Mouse (Mus musculus): ENCODE measurements around the gene Stac2. TPM values are rescaled to one million over a fixed set of nuclear protein-coding genes. Genes with fewer than 3 reads are reported as not detected.

Stac2 gene
- polyA plus RNA-seq, 1 experiment from 2014 or later, result 1.6 TPM

- DNase-seq (ENCODE audit: low spot score), result no peak
- H3K27ac ChIP-seq, result no peak overlapping the region
- TF ChIP-seq CTCF (IDR thresholded peaks at IDR 0.05; ENCODE audit: low read depth), result no peak
- no peaks in the 10 kb centered on the region for H3K9me3 ChIP-seq (replicated peaks; ENCODE audit: low read length)
- WGBS, result 41% methylated on average over 7 of the region's 7 CpGs
- H3K9ac ChIP-seq (ENCODE audit: low read depth, low read length), result no peak overlapping the region
- H3K4me1 ChIP-seq (replicated peaks; ENCODE audit: insufficient read depth, low read length), result peaks cover 16% of the 10 kb centered on the region
- H3K4me3 ChIP-seq (replicated peaks; ENCODE audit: low read depth, low read length), result no peak overlapping the region
- no peak overlapping the region for H3K4me2 ChIP-seq (ENCODE audit: low read length)
- 0 out of 2 replicates have a peak, but pooled peaks cover 4% of the 10 kb centered on the region for H3K27me3 ChIP-seq (ENCODE audit: insufficient read depth, low read length)
- no peaks in the 10 kb centered on the region for H3K36me3 ChIP-seq (ENCODE audit: insufficient read depth, low read length)
- ATAC-seq (replicated peaks; ENCODE audit: low FRiP score, low read depth), result no peak
Observed at GRCm38 (mm10) chr11:97998898-97999608, 54.2 kb downstream of the Stac2 start.

- no peak overlapping the region for H3K9ac ChIP-seq (ENCODE audit: low read depth, low read length)
- WGBS, result 79% methylated on average over 11 of the region's 11 CpGs
- no peaks in the 10 kb centered on the region for H3K9me3 ChIP-seq (replicated peaks; ENCODE audit: low read length)
- 0 out of 2 replicates have a peak, but pooled peaks cover 4% of the 10 kb centered on the region for H3K27me3 ChIP-seq (ENCODE audit: insufficient read depth, low read length)
- no peaks in the 10 kb centered on the region for H3K36me3 ChIP-seq (ENCODE audit: insufficient read depth, low read length)
- H3K4me3 ChIP-seq (replicated peaks; ENCODE audit: low read depth, low read length), result no peak overlapping the region
- DNase-seq (ENCODE audit: low spot score), result no peak
- H3K27ac ChIP-seq, result no peak overlapping the region
- TF ChIP-seq CTCF (IDR thresholded peaks at IDR 0.05; ENCODE audit: low read depth), result no peak
- no peak for ATAC-seq (replicated peaks; ENCODE audit: low FRiP score, low read depth)
- H3K4me2 ChIP-seq (ENCODE audit: low read length), result no peak overlapping the region
- H3K4me1 ChIP-seq (replicated peaks; ENCODE audit: insufficient read depth, low read length), result peaks cover 13% of the 10 kb centered on the region
Observed at GRCm38 (mm10) chr11:97998074-97998793, 55.0 kb downstream of the Stac2 start.

DNA sequence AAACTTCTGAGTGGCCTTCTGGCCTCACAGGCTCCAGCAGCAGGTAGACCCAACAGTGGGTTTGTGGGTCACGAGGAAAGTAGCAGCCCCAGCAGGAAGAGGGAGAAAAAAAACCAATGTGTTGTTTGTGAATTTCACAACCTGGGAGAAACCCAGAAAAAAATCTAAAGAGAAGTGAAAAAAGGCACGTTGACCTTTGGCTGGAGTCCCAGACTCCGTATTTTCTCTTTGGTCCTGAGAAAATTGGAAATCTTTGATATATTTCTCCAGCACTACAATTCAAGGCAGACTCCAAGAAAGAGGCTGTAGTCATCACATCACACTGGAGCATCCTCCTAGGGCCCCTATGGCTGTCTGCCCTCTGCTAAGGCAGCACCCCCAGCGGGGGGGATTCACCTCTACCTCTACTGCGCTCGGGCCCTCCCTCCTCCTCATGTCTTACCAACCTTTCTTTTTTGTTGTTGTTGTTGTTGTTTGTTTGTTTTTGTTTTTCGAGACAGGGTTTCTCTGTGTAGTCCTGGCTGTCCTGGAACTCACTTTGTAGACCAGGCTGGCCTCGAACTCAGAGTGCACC, 55.8 kb downstream of the Stac2 start:
- Histone ChIP-seq H3K27ac (no peak overlapping the region), H3K36me3 (ENCODE audit: insufficient read depth, low read length) (no peaks in the 10 kb centered on the region), H3K9me3 (replicated peaks; ENCODE audit: low read length) (no peaks in the 10 kb centered on the region), H3K4me3 (replicated peaks; ENCODE audit: low read depth, low read length) (no peak overlapping the region), H3K4me1 (replicated peaks; ENCODE audit: insufficient read depth, low read length) (0 out of 2 replicates have a peak, but pooled peaks cover 8% of the 10 kb centered on the region), H3K27me3 (ENCODE audit: insufficient read depth, low read length) (0 out of 2 replicates have a peak, but pooled peaks cover 4% of the 10 kb centered on the region), H3K9ac (ENCODE audit: low read depth, low read length) (no peak overlapping the region), H3K4me2 (ENCODE audit: low read length) (no peak overlapping the region)
- 68% methylated on average over 8 of the region's 8 CpGs for WGBS
- ATAC-seq (replicated peaks; ENCODE audit: low FRiP score, low read depth) (no peak), DNase-seq (ENCODE audit: low spot score) (no peak)
- TF ChIP-seq CTCF (IDR thresholded peaks at IDR 0.05; ENCODE audit: low read depth), result no peak

GRCm38 (mm10) chr11:97996691-97997090, 56.6 kb downstream of the Stac2 start:
- H3K27me3 ChIP-seq (ENCODE audit: insufficient read depth, low read length), result no peaks in the 10 kb centered on the region
- TF ChIP-seq CTCF (IDR thresholded peaks at IDR 0.05; ENCODE audit: low read depth), result no peak
- H3K27ac ChIP-seq, result no peak overlapping the region
- 78% methylated on average over 1 of the region's 1 CpGs for WGBS
- DNase-seq (ENCODE audit: low spot score) (no peak), ATAC-seq (replicated peaks; ENCODE audit: low FRiP score, low read depth) (no peak)
- H3K4me2 ChIP-seq (ENCODE audit: low read length), result no peak overlapping the region
- no peaks in the 10 kb centered on the region for H3K36me3 ChIP-seq (ENCODE audit: insufficient read depth, low read length)
- H3K9ac ChIP-seq (ENCODE audit: low read depth, low read length), result no peak overlapping the region
- H3K4me3 ChIP-seq (replicated peaks; ENCODE audit: low read depth, low read length), result no peak overlapping the region
- 0 out of 2 replicates have a peak, but pooled peaks cover 8% of the 10 kb centered on the region for H3K4me1 ChIP-seq (replicated peaks; ENCODE audit: insufficient read depth, low read length)
- H3K9me3 ChIP-seq (replicated peaks; ENCODE audit: low read length), result no peaks in the 10 kb centered on the region

GRCm38 (mm10) chr11:97995564-97996288, 57.5 kb downstream of the Stac2 start, which contains the start of gene Arl5c:
Arl5c (minus strand) TSS chr11:97996181.
- peak; percentile 54 for TF ChIP-seq CTCF (IDR thresholded peaks at IDR 0.05; ENCODE audit: low read depth)
- Histone ChIP-seq H3K36me3 (ENCODE audit: insufficient read depth, low read length) (no peaks in the 10 kb centered on the region), H3K4me2 (ENCODE audit: low read length) (peak within 1 kb of the TSS; percentile 75), H3K27ac (0 out of 2 replicates have a peak within 1 kb of the TSS, but pooled peaks have one; percentile 38), H3K9me3 (replicated peaks; ENCODE audit: low read length) (no peaks in the 10 kb centered on the region), H3K4me3 (replicated peaks; ENCODE audit: low read depth, low read length) (peak within 1 kb of the TSS; percentile 43), H3K9ac (ENCODE audit: low read depth, low read length) (peak within 1 kb of the TSS; percentile 43), H3K4me1 (replicated peaks; ENCODE audit: insufficient read depth, low read length) (0 out of 2 replicates have a peak, but pooled peaks cover 8% of the 10 kb centered on the region), H3K27me3 (ENCODE audit: insufficient read depth, low read length) (no peaks in the 10 kb centered on the region)
- peak; percentile 45; the same call in 1 of the 2 replicates for ATAC-seq (replicated peaks; ENCODE audit: low FRiP score, low read depth)
- peak; percentile 76 for DNase-seq (ENCODE audit: low spot score)
- WGBS, result 2% methylated on average over 26 of the region's 26 CpGs
